In the genomic region with DNA sequence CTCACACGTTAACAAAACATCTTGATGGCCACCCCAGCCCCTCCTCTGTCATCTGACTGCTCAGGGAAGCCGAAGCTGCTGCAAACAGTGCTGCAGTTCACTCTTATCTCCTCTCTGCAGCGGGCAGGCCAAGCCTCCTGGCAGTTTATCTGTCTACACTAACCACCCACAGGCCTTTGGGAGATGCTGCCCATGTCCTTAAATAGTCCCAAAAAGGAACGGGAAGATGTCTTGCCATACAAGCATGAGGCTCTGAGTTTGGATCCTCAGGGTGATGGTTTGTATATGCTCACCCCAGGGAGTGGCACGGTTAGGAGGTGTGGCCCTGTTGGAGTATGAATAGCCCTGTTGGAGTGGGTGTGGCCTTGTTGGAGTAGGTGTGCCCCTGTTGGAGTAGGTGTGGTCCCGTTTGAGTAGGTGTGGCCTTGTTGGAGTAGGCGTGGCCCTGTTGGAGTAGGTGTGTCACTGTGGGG, we compare ENCODE assay signal across 1 mouse cellular context.
TF ChIP-seq lines count a peak whose summit lies in the region.

No protein-coding gene starts in this region.

TF ChIP-seq in MEL, 35 proteins besides CTCF, POLR2A, EP300 and RAD21 (continued from another document):
- peak; percentile 24; the same call in 1 of the 2 replicates for TF ChIP-seq MAZ (IDR thresholded peaks at IDR 0.05; ENCODE audit: low read depth, low read length)
- peak; percentile 98 for TF ChIP-seq GATA1 (IDR thresholded peaks at IDR 0.05; ENCODE audit: low read depth, low read length)
- TF ChIP-seq JUND (IDR thresholded peaks at IDR 0.05; ENCODE audit: low read depth, low read length): peak; percentile 7; the same call in 1 of the 2 replicates
- 0 out of 2 replicates have a peak, but pooled peaks have one; percentile 43 for TF ChIP-seq MYC (IDR thresholded peaks at IDR 0.05; ENCODE audit: low read depth, low read length)
- peak; percentile 86 for TF ChIP-seq RCOR1 (IDR thresholded peaks at IDR 0.05; ENCODE audit: low read depth, low read length)
- TF ChIP-seq MXI1 (IDR thresholded peaks at IDR 0.05; ENCODE audit: low read depth, low read length): peak; percentile 78
- peak; percentile 96 for TF ChIP-seq ETS1 (IDR thresholded peaks at IDR 0.05; ENCODE audit: low read depth, low read length)
- TF ChIP-seq CHD2 (IDR thresholded peaks at IDR 0.05; ENCODE audit: low read length): no peak; the same call in 1 of the 2 replicates
- TF ChIP-seq TBP (IDR thresholded peaks at IDR 0.05; ENCODE audit: low read depth, low read length): peak; percentile 69; the same call in 1 of the 2 replicates
